Mouse (Mus musculus): Measurements from ENCODE around the gene Ntn1.

GRCm38 (mm10) chr11:68389621-68390020 is 11.0 kb downstream of the Ntn1 start:
- TF ChIP-seq POLR2A (IDR thresholded peaks at IDR 0.05; ENCODE audit: low read depth, low read length) (no peak), CTCF (IDR thresholded peaks at IDR 0.05; ENCODE audit: extremely low read depth, insufficient read length, insufficient replicate concordance, low read depth, low read length) (no peak)

All from small intestine, adult 2 months (tissue).